Mouse (Mus musculus): Measurements from ENCODE around the gene Fam57b. TPM values are rescaled to one million over a fixed set of nuclear protein-coding genes. Genes with fewer than 3 reads are reported as not detected.

The Fam57b gene
- total and polyA plus RNA-seq, 3 experiments = 0.30 TPM; not detected in 2

- Histone ChIP-seq H3K27me3 (replicated peaks) (peaks cover 3% of the 10 kb centered on the region), H3K27ac (ENCODE audit: insufficient read depth, low read depth) (no peak overlapping the region), H3K4me3 (replicated peaks in 1 of 3; ENCODE audit: low read depth in 2 of 3, low read length in 2 of 3, poor library complexity in 1 of 3) (no peak overlapping the region), H3K9ac (ENCODE audit: insufficient read depth, low read depth) (no peak overlapping the region), H3K79me2 (replicated peaks; ENCODE audit: control insufficient read depth, extremely low read depth, insufficient read depth, poor library complexity, severe bottlenecking) (no peaks in the 10 kb centered on the region), H3K4me2 (ENCODE audit: insufficient read depth, low read depth, poor library complexity, severe bottlenecking) (no peak overlapping the region), H3K4me1 (ENCODE audit: control insufficient read depth in 1 of 2, insufficient read depth in 2 of 2) (peaks cover 0 to 6% of the 10 kb centered on the region in 2 experiments; a peak in 1 of 4 replicates), H3K9me3 (replicated peaks; ENCODE audit: low read length) (no peaks in the 10 kb centered on the region), H3K36me3 (replicated peaks in 1 of 2; ENCODE audit: control insufficient read depth in 1 of 2, insufficient read depth in 1 of 2, low read length in 1 of 2) (peaks cover 26 to 52% of the 10 kb centered on the region in 2 experiments)
- DNase-seq (ENCODE audit: extremely low read depth) = no peak
- TF ChIP-seq MAZ (IDR thresholded peaks at IDR 0.05; ENCODE audit: low read depth, low read length) = no peak
- TF ChIP-seq NELFE (IDR thresholded peaks at IDR 0.05; ENCODE audit: low read depth, low read length) = no peak
- TF ChIP-seq IRF4 (IDR thresholded peaks at IDR 0.05; ENCODE audit: low read depth, low read length) = no peak
- TF ChIP-seq MAX (IDR thresholded peaks at IDR 0.05; ENCODE audit: low read length) = no peak
- no peak for TF ChIP-seq E2F4 (IDR thresholded peaks at IDR 0.05; ENCODE audit: insufficient replicate concordance, low read depth, low read length)
- no peak for TF ChIP-seq MEF2A (IDR thresholded peaks at IDR 0.05; ENCODE audit: borderline replicate concordance, low read depth, low read length)
- TF ChIP-seq MYC (IDR thresholded peaks at IDR 0.05; ENCODE audit: low read depth, low read length) = no peak
- no peak for TF ChIP-seq PAX5 (IDR thresholded peaks at IDR 0.05; ENCODE audit: low read length)
- TF ChIP-seq TBP (conservative IDR thresholded peaks at IDR 0.05; ENCODE audit: low read depth, low read length) = no peak
- TF ChIP-seq CTCF (conservative IDR thresholded peaks at IDR 0.05 in 1 of 2, IDR thresholded peaks at IDR 0.05 in 1 of 2; ENCODE audit: low read depth in 2 of 2, low read length in 2 of 2) = no peak
- TF ChIP-seq ETS1 (conservative IDR thresholded peaks at IDR 0.05; ENCODE audit: low read depth, low read length) = no peak
- TF ChIP-seq ZKSCAN1 (IDR thresholded peaks at IDR 0.05; ENCODE audit: borderline replicate concordance, low read depth, low read length) = no peak
- TF ChIP-seq SMC3 (IDR thresholded peaks at IDR 0.05; ENCODE audit: low read depth, low read length) = no peak
- no peak for TF ChIP-seq TCF12 (IDR thresholded peaks at IDR 0.05; ENCODE audit: low read depth, low read length)
- TF ChIP-seq ZC3H11A (IDR thresholded peaks at IDR 0.05; ENCODE audit: low read depth, low read length) = no peak
- no peak for TF ChIP-seq JUN (IDR thresholded peaks at IDR 0.05; ENCODE audit: insufficient read depth, low read depth, low read length)
- no peak for TF ChIP-seq JUND (conservative IDR thresholded peaks at IDR 0.05; ENCODE audit: low read depth, low read length)
- no peak for TF ChIP-seq BHLHE40 (IDR thresholded peaks at IDR 0.05; ENCODE audit: low read depth, low read length)
- TF ChIP-seq UBTF (IDR thresholded peaks at IDR 0.05; ENCODE audit: low read depth, low read length) = no peak
- TF ChIP-seq GABPA (IDR thresholded peaks at IDR 0.05; ENCODE audit: insufficient replicate concordance, low read depth, low read length) = no peak
- dilution Hi-C loops (cut with MboI; ENCODE audit: extremely low pct_ligation_motif_present, extremely low pct_unique_long_range_greater_than_20kb, low sequenced_read_pairs) = no loop called here
- in situ Hi-C loops (cut with MboI; ENCODE audit: low pct_ligation_motif_present, low pct_unique_long_range_greater_than_20kb, low sequenced_read_pairs) = no loop called here
Measured at GRCm38 (mm10) chr7:126848794-126849193, 51.3 kb downstream of the Fam57b start.

GRCm38 (mm10) chr7:126850161-126850560, 52.7 kb downstream of the Fam57b start:
- H3K4me1 ChIP-seq (ENCODE audit: control insufficient read depth in 1 of 2, insufficient read depth in 2 of 2) = peaks cover 0 to 6% of the 10 kb centered on the region in 2 experiments; a peak in 1 of 4 replicates
- dilution Hi-C loops (cut with MboI; ENCODE audit: extremely low pct_ligation_motif_present, extremely low pct_unique_long_range_greater_than_20kb, low sequenced_read_pairs) = no loop called here
- H3K36me3 ChIP-seq (replicated peaks in 1 of 2; ENCODE audit: control insufficient read depth in 1 of 2, insufficient read depth in 1 of 2, low read length in 1 of 2) = peaks cover 39 to 66% of the 10 kb centered on the region in 2 experiments
- H3K4me3 ChIP-seq (replicated peaks in 1 of 3; ENCODE audit: low read depth in 2 of 3, low read length in 2 of 3, poor library complexity in 1 of 3) = no peak overlapping the region
- no peak overlapping the region for H3K9ac ChIP-seq (ENCODE audit: insufficient read depth, low read depth)
- no peaks in the 10 kb centered on the region for H3K27me3 ChIP-seq (replicated peaks)
- DNase-seq (ENCODE audit: extremely low read depth) = no peak
- no peaks in the 10 kb centered on the region for H3K79me2 ChIP-seq (replicated peaks; ENCODE audit: control insufficient read depth, extremely low read depth, insufficient read depth, poor library complexity, severe bottlenecking)
- TF ChIP-seq USF1 (IDR thresholded peaks at IDR 0.05; ENCODE audit: low read depth, low read length) = no peak
- TF ChIP-seq MYC (IDR thresholded peaks at IDR 0.05; ENCODE audit: low read depth, low read length) = no peak
- no peak for TF ChIP-seq GABPA (IDR thresholded peaks at IDR 0.05; ENCODE audit: insufficient replicate concordance, low read depth, low read length)
- TF ChIP-seq IRF4 (IDR thresholded peaks at IDR 0.05; ENCODE audit: low read depth, low read length) = no peak
- H3K9me3 ChIP-seq (replicated peaks; ENCODE audit: low read length) = no peaks in the 10 kb centered on the region
- H3K27ac ChIP-seq (ENCODE audit: insufficient read depth, low read depth) = no peak overlapping the region
- in situ Hi-C loops (cut with MboI; ENCODE audit: low pct_ligation_motif_present, low pct_unique_long_range_greater_than_20kb, low sequenced_read_pairs) = no loop called here
- no peak overlapping the region for H3K4me2 ChIP-seq (ENCODE audit: insufficient read depth, low read depth, poor library complexity, severe bottlenecking)
